Mouse (Mus musculus): ENCODE data around the gene Srrm2.

DNA sequence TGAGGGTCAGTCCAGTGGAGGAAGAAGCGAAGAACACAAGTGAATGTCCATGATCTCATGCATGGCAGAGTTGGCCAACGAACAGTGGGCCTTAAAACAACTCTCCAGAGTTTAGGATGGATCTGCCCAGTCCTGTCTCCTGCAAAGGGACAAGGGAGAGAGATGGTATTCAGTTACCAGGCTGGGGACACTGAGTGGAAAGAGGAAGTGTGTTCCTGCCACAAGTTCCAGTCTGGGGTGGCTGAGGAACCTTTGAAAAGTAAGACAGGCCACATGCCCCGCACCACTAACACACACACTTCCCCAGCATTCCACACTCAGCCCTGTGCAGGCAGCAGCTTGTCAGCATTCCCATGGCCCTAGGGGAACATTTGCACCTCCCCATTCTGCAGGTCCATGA, 43.6 kb upstream of the Srrm2 start:
- TF ChIP-seq CTCF (IDR thresholded peaks at IDR 0.05; ENCODE audit: extremely low read depth, insufficient read depth, low read length) (no peak), POLR2A (IDR thresholded peaks at IDR 0.05; ENCODE audit: extremely low read depth, insufficient read depth, low read length) (no peak)
